26 mouse cellular contexts compared by ENCODE assay signal in genomic region chr17:79071951-79072350, GRCm38 (mm10). TPM values are rescaled to one million over a fixed set of nuclear protein-coding genes. Genes with fewer than 3 reads are reported as not detected.
DNase-seq lines count a peak whose midpoint lies in the region; ATAC-seq and TF ChIP-seq lines count a peak whose summit lies in the region.
"Had no signal": no experiment of that assay in that cellular context is flagged by ENCODE, and none has a peak within 500 bp of the region (broad histone marks: within the 10 kb centered on the region; RNA-seq: fewer than 3 reads in every experiment).

No protein-coding gene starts in this region.

- peak overlapping the region; percentile 27 for H3K27ac ChIP-seq in testis, adult 2 months (ENCODE audit: control insufficient read depth, insufficient read depth, low read depth, low read length)
- no peak overlapping the region for H3K27ac ChIP-seq in ES-Bruce4 (ENCODE audit: insufficient read depth, low read length)
- H3K27ac ChIP-seq in midbrain, embryonic 14.5 days (replicated peaks; ENCODE audit: low read depth, low read length) = no peak overlapping the region
- H3K27ac ChIP-seq in kidney, embryonic 15.5 days = no peak overlapping the region
- H3K27ac ChIP-seq: embryonic facial prominence, embryonic 13.5 days; embryonic facial prominence, embryonic 15.5 days; forebrain, embryonic 10.5 days; forebrain, embryonic 12.5 days had no signal

- TF ChIP-seq POLR2A in testis, adult 2 months (IDR thresholded peaks at IDR 0.05; ENCODE audit: control insufficient read depth, low read depth, low read length) = no peak
- TF ChIP-seq POLR2A in ES-Bruce4 (IDR thresholded peaks at IDR 0.05; ENCODE audit: insufficient read depth, low read length) = no peak

- DNase-seq in testis, postnatal 14 days (ENCODE audit: low spot score) = no peak
- DNase-seq in R1 (ENCODE audit: low read depth, low spot score) = peak; percentile 54
- no peak for DNase-seq in kidney, postnatal 4 days
- no peak for DNase-seq in midbrain, embryonic 14.5 days
- DNase-seq: adrenal gland, adult 8-10 months; adrenal gland, postnatal 14 days; adrenal gland, postnatal 36 days; cerebellum, adult 11-12 months; cerebellum, adult 2 months; cerebellum, adult 9-11 months; cerebellum, postnatal 14 days; cerebellum, postnatal 36 days; embryo, embryonic 11 days had no signal

- TF ChIP-seq EP300 in ES-Bruce4 (IDR thresholded peaks at IDR 0.05; ENCODE audit: insufficient read depth, low read depth, low read length) = no peak

- no peak for ATAC-seq in midbrain, embryonic 14.5 days (ENCODE audit: low FRiP score, low TSS enrichment)
- ATAC-seq in kidney, embryonic 15.5 days (replicated peaks; ENCODE audit: low FRiP score) = no peak
- ATAC-seq: activated CD4-positive, CD25-positive, alpha-beta regulatory T cell, adult 4 months; forebrain, embryonic 14.5 days; forebrain, embryonic 16.5 days; Patski had no signal

- H3K4me1 ChIP-seq in testis, adult 2 months (ENCODE audit: control insufficient read depth, insufficient read depth, low read length) = no peaks in the 10 kb centered on the region
- no peaks in the 10 kb centered on the region for H3K4me1 ChIP-seq in ES-Bruce4 (ENCODE audit: control insufficient read depth, insufficient read depth, low read length)
- no peaks in the 10 kb centered on the region for H3K4me1 ChIP-seq in midbrain, embryonic 14.5 days (ENCODE audit: control insufficient read depth, insufficient read depth, low read length)
- no peaks in the 10 kb centered on the region for H3K4me1 ChIP-seq in kidney, embryonic 15.5 days
- H3K4me1 ChIP-seq: forebrain, embryonic 12.5 days had no signal

- H3K36me3 ChIP-seq in testis, adult 2 months (ENCODE audit: control insufficient read depth, insufficient read depth, low read length) = no peaks in the 10 kb centered on the region
- H3K36me3 ChIP-seq in ES-Bruce4 (ENCODE audit: control insufficient read depth, insufficient read depth, low read length, poor library complexity, severe bottlenecking) = no peaks in the 10 kb centered on the region
- H3K36me3 ChIP-seq in midbrain, embryonic 14.5 days (ENCODE audit: control insufficient read depth, insufficient read depth, low read length) = no peaks in the 10 kb centered on the region
- no peaks in the 10 kb centered on the region for H3K36me3 ChIP-seq in kidney, embryonic 15.5 days
- H3K36me3 ChIP-seq: embryonic facial prominence, embryonic 13.5 days; embryonic facial prominence, embryonic 15.5 days; forebrain, embryonic 10.5 days; forebrain, embryonic 12.5 days; G1E had no signal

- no peak overlapping the region for H3K9ac ChIP-seq in ES-Bruce4 (ENCODE audit: low read depth, poor library complexity, severe bottlenecking)
- H3K9ac ChIP-seq in midbrain, embryonic 14.5 days (replicated peaks; ENCODE audit: low read length) = no peak overlapping the region
- H3K9ac ChIP-seq in kidney, embryonic 15.5 days = no peak overlapping the region
- H3K9ac ChIP-seq: embryonic facial prominence, embryonic 13.5 days; embryonic facial prominence, embryonic 15.5 days; forebrain, embryonic 12.5 days had no signal

- no peaks in the 10 kb centered on the region for H3K27me3 ChIP-seq in testis, adult 2 months (ENCODE audit: control insufficient read depth, insufficient read depth, low read length)
- H3K27me3 ChIP-seq in ES-Bruce4 (ENCODE audit: control insufficient read depth, insufficient read depth, low read length, poor library complexity, severe bottlenecking) = no peaks in the 10 kb centered on the region
- H3K27me3 ChIP-seq in midbrain, embryonic 14.5 days (ENCODE audit: control insufficient read depth, insufficient read depth, low read length) = no peaks in the 10 kb centered on the region
- no peaks in the 10 kb centered on the region for H3K27me3 ChIP-seq in kidney, embryonic 15.5 days
- H3K27me3 ChIP-seq: embryonic facial prominence, embryonic 13.5 days; embryonic facial prominence, embryonic 15.5 days; forebrain, embryonic 12.5 days; Patski had no signal

- no peaks in the 10 kb centered on the region for H3K9me3 ChIP-seq in ES-Bruce4 (replicated peaks; ENCODE audit: control insufficient read depth, insufficient read depth, low read length, poor library complexity, severe bottlenecking)
- no peaks in the 10 kb centered on the region for H3K9me3 ChIP-seq in midbrain, embryonic 14.5 days (ENCODE audit: control insufficient read depth, low read length)
- no peaks in the 10 kb centered on the region for H3K9me3 ChIP-seq in kidney, embryonic 15.5 days (replicated peaks)
- H3K9me3 ChIP-seq: embryonic facial prominence, embryonic 13.5 days; embryonic facial prominence, embryonic 15.5 days; forebrain, embryonic 10.5 days; forebrain, embryonic 12.5 days; G1E had no signal

- no peak for TF ChIP-seq CTCF in testis, adult 2 months (IDR thresholded peaks at IDR 0.05; ENCODE audit: control insufficient read depth, insufficient read depth, insufficient replicate concordance, low read depth, low read length)
- no peak for TF ChIP-seq CTCF in ES-Bruce4 (IDR thresholded peaks at IDR 0.05; ENCODE audit: low read depth, low read length)

- H3K4me3 ChIP-seq in testis, adult 2 months (ENCODE audit: control insufficient read depth, low read depth, low read length) = no peak overlapping the region
- H3K4me3 ChIP-seq in ES-Bruce4 (ENCODE audit: low read depth, low read length) = peak overlapping the region; percentile 25; the same call in 1 of the 2 replicates
- no peak overlapping the region for H3K4me3 ChIP-seq in midbrain, embryonic 14.5 days (replicated peaks; ENCODE audit: low read depth, low read length)
- no peak overlapping the region for H3K4me3 ChIP-seq in kidney, embryonic 15.5 days (replicated peaks)
- H3K4me3 ChIP-seq: embryonic facial prominence, embryonic 13.5 days; embryonic facial prominence, embryonic 15.5 days; erythroblast, embryonic 14.5 days; forebrain, embryonic 10.5 days; forebrain, embryonic 12.5 days had no signal

- no peak overlapping the region for H3K4me2 ChIP-seq in midbrain, embryonic 14.5 days (ENCODE audit: low read length)
- no peak overlapping the region for H3K4me2 ChIP-seq in kidney, embryonic 15.5 days
- H3K4me2 ChIP-seq: embryonic facial prominence, embryonic 13.5 days; embryonic facial prominence, embryonic 15.5 days; forebrain, embryonic 12.5 days had no signal

- 77% methylated on average over 11 of the region's 11 CpGs for WGBS in midbrain, embryonic 14.5 days
- 71% methylated on average over 11 of the region's 11 CpGs for WGBS in kidney, embryonic 15.5 days

RNA-seq across cellular contexts. Expression of gene Qpct, which starts 20.2 kb away (rescaled TPM):
- 19.9 and 30.7 TPM in 2 replicates for polyA plus RNA-seq in testis, adult 2 months (2012; rRNA removed)
- polyA plus RNA-seq in ES-Bruce4 (2011; ENCODE audit: insufficient read depth, insufficient read length, low read depth, missing spikeins) = 2.2 and 3.0 TPM in 2 replicates
- 21.1 and 26.1 TPM in 2 replicates for polyA plus RNA-seq in midbrain, embryonic 14.5 days (2014; fragmentation: Nextera tagmentation; extraction: Ambion mirVana)
- polyA plus RNA-seq in kidney, embryonic 15.5 days (2015; fragmentation: Nextera tagmentation; extraction: Ambion mirVana) = 4.4 and 4.5 TPM in 2 replicates
- polyA plus RNA-seq: erythroblast, embryonic 14.5 days; G1E had no signal

RNA-seq across cellular contexts. Expression of gene Prkd3, which starts 51.3 kb away (rescaled TPM):
- 3.2 and 4.2 TPM in 2 replicates for polyA plus RNA-seq in testis, adult 2 months (2012; rRNA removed)
- 36.1 and 37.5 TPM in 2 replicates for polyA plus RNA-seq in ES-Bruce4 (2011; ENCODE audit: insufficient read depth, insufficient read length, low read depth, missing spikeins)
- 9.1 and 19.7 TPM in 2 replicates for polyA plus RNA-seq in midbrain, embryonic 14.5 days (2014; fragmentation: Nextera tagmentation; extraction: Ambion mirVana)
- polyA plus RNA-seq in kidney, embryonic 15.5 days (2015; fragmentation: Nextera tagmentation; extraction: Ambion mirVana) = 39.1 and 39.7 TPM in 2 replicates
- polyA plus RNA-seq: G1E had no signal
